Mouse (Mus musculus) G1E (cell line): ENCODE data around the gene Cdc37.

Experiments
- CTCF ChIP-seq: IDR thresholded peaks from 2 replicates; pipeline ENCODE4 v1.5.1; 2012; ENCODE audit warnings: low read depth, low read length, inconsistent platforms, mixed read lengths
- GATA1 ChIP-seq: IDR thresholded peaks from 2 replicates; pipeline ENCODE4 v1.6.1; 2012; ENCODE audit warnings: borderline replicate concordance, low read length, inconsistent platforms, mixed read lengths

GRCm38 (mm10) chr9:21169157-21169556 is 19.4 kb upstream of the Cdc37 start:
- no peak for TF ChIP-seq GATA1
- no peak for TF ChIP-seq CTCF
